Mouse (Mus musculus) monocyte, adult 2 months (primary cell): ENCODE results near the gene Tie1.
"Not testable (repeated sequence)": the region's sequence is repeated elsewhere in the genome, so short reads cannot be mapped to it uniquely, and the experiment has no call there.

Experiments used
- DNase-seq, 2 experiments: peaks; one replicate each; pipeline ENCODE4 v3.0.0; 2022; ENCODE audit warnings: low spot score in 2 of 2, low read depth in 1 of 2

Gene Tie1

GRCm38 (mm10) chr4:118489717-118490132 lies at the start of gene Tie1:
Gene Tie1, minus strand, starts transcription at chr4:118490061.
- DNase-seq = no peak

GRCm38 (mm10) chr4:118537801-118538200 lies 47.9 kb upstream of the Tie1 start:
- DNase-seq = no peak

- DNase-seq = no peak
Observed at GRCm38 (mm10) chr4:118535610-118536009, 45.7 kb upstream of the Tie1 start.

GRCm38 (mm10) chr4:118533605-118534004 lies 43.7 kb upstream of the Tie1 start:
- no peak for DNase-seq

GRCm38 (mm10) chr4:118533156-118533555 lies 43.3 kb upstream of the Tie1 start:
- DNase-seq = no peak

- DNase-seq = no peak
Observed at GRCm38 (mm10) chr4:118532663-118533062, 42.8 kb upstream of the Tie1 start.

- DNase-seq = no peak
Observed at GRCm38 (mm10) chr4:118527720-118528119, 37.9 kb upstream of the Tie1 start.

GRCm38 (mm10) chr4:118527335-118527681 lies 37.4 kb upstream of the Tie1 start:
- no peak for DNase-seq

GRCm38 (mm10) chr4:118526408-118527334 lies 36.8 kb upstream of the Tie1 start, which contains the start of gene 2610528J11Rik:
Gene 2610528J11Rik, plus strand, starts transcription at chr4:118526999.
- no peak for DNase-seq

- DNase-seq = no peak
Observed at GRCm38 (mm10) chr4:118525779-118526178, 35.9 kb upstream of the Tie1 start.

- DNase-seq = no peak
Observed at GRCm38 (mm10) chr4:118523976-118524375, 34.1 kb upstream of the Tie1 start.

- DNase-seq = no peak
Observed at GRCm38 (mm10) chr4:118522248-118522647, 32.4 kb upstream of the Tie1 start.

GRCm38 (mm10) chr4:118518208-118518607 lies 28.3 kb upstream of the Tie1 start:
- DNase-seq = no peak

- DNase-seq = no peak
Observed at GRCm38 (mm10) chr4:118517497-118518146, 27.8 kb upstream of the Tie1 start.

GRCm38 (mm10) chr4:118516699-118517496 lies 27.0 kb upstream of the Tie1 start:
- no peak for DNase-seq

GRCm38 (mm10) chr4:118509050-118509449 lies 19.2 kb upstream of the Tie1 start:
- DNase-seq = no peak

GRCm38 (mm10) chr4:118507171-118507570 lies 17.3 kb upstream of the Tie1 start:
- not testable (repeated sequence) for DNase-seq

GRCm38 (mm10) chr4:118505551-118505950 lies 15.7 kb upstream of the Tie1 start:
- DNase-seq = no peak

- DNase-seq = no peak
Observed at GRCm38 (mm10) chr4:118500792-118501191, 10.9 kb upstream of the Tie1 start.

GRCm38 (mm10) chr4:118500171-118500724 lies 10.4 kb upstream of the Tie1 start:
- no peak for DNase-seq

GRCm38 (mm10) chr4:118490461-118490860 lies 600 bp upstream of the Tie1 start:
- no peak for DNase-seq
